Comparison of ENCODE assay signal across 28 mouse cellular contexts in the genomic region with DNA sequence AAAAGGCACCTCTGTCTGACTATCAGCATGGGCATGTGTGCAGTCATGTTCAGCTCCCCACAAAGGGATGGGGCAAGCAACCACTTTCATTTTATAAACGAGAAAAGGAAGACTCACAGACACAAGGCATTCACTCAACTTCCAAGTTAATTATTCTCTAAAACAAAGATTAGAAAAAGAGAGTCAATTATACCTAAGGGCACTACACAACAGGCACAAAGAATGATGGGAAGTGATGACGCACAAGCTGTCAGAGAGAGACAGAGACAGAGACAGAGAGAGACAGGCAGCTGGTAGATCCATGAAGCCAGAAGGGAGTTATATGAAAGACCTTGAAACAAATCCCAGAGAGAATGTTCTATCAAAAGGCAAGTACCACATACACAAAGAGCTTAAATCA.
"Had no signal": no experiment of that assay in that cellular context is flagged by ENCODE, and none has a peak within 500 bp of the region (broad histone marks: within the 10 kb centered on the region; RNA-seq: fewer than 3 reads in every experiment).

No protein-coding gene starts in this region.

- H3K4me2 ChIP-seq: embryonic facial prominence, embryonic 12.5 days; embryonic facial prominence, embryonic 13.5 days; embryonic facial prominence, embryonic 15.5 days; forebrain, embryonic 12.5 days; forebrain, embryonic 13.5 days; forebrain, embryonic 15.5 days had no signal

- DNase-seq: cerebellum, adult 18-20 months; cerebellum, adult 2 months; cerebellum, adult 8-10 months; cerebellum, adult 9-10 months; cerebellum, adult 9-11 months; cerebellum, postnatal 10 days; cerebellum, postnatal 14 days; cerebellum, postnatal 25 days; cerebellum, postnatal 36 days; embryo, embryonic 11 days; forebrain, postnatal 0 days; gastrocnemius, adult 2 months; gastrocnemius, postnatal 10 days; gastrocnemius, postnatal 14 days; gastrocnemius, postnatal 25 days; gastrocnemius, postnatal 36 days; heart, adult 11 months had no signal

- H3K36me3 ChIP-seq: forebrain, embryonic 12.5 days had no signal

- ATAC-seq: forebrain, embryonic 13.5 days; forebrain, embryonic 14.5 days; forebrain, embryonic 15.5 days; forebrain, embryonic 16.5 days; forebrain, postnatal 0 days had no signal

- H3K27me3 ChIP-seq: embryonic facial prominence, embryonic 12.5 days; embryonic facial prominence, embryonic 13.5 days; embryonic facial prominence, embryonic 15.5 days; forebrain, embryonic 12.5 days; forebrain, embryonic 13.5 days; forebrain, embryonic 15.5 days had no signal

- H3K9ac ChIP-seq: embryonic facial prominence, embryonic 12.5 days; embryonic facial prominence, embryonic 13.5 days; embryonic facial prominence, embryonic 15.5 days; forebrain, embryonic 12.5 days; forebrain, embryonic 13.5 days; forebrain, embryonic 15.5 days; forebrain, postnatal 0 days had no signal

- H3K4me1 ChIP-seq: embryonic facial prominence, embryonic 10.5 days; embryonic facial prominence, embryonic 12.5 days; embryonic facial prominence, embryonic 13.5 days; embryonic facial prominence, embryonic 15.5 days; forebrain, embryonic 12.5 days; forebrain, embryonic 13.5 days had no signal

- H3K27ac ChIP-seq: embryonic facial prominence, embryonic 10.5 days; embryonic facial prominence, embryonic 12.5 days; embryonic facial prominence, embryonic 13.5 days; embryonic facial prominence, embryonic 15.5 days; forebrain, embryonic 10.5 days; forebrain, embryonic 12.5 days; forebrain, embryonic 13.5 days; forebrain, embryonic 15.5 days; gastrocnemius, adult 2 months had no signal

- H3K4me3 ChIP-seq: embryonic facial prominence, embryonic 10.5 days; embryonic facial prominence, embryonic 12.5 days; embryonic facial prominence, embryonic 13.5 days; embryonic facial prominence, embryonic 15.5 days; erythroblast, embryonic 14.5 days; forebrain, embryonic 10.5 days; forebrain, embryonic 12.5 days; forebrain, embryonic 13.5 days; forebrain, embryonic 15.5 days; gastrocnemius, adult 2 months had no signal

- H3K9me3 ChIP-seq: embryonic facial prominence, embryonic 10.5 days; embryonic facial prominence, embryonic 12.5 days; embryonic facial prominence, embryonic 13.5 days; embryonic facial prominence, embryonic 15.5 days; forebrain, embryonic 10.5 days; forebrain, embryonic 12.5 days; forebrain, embryonic 13.5 days; forebrain, embryonic 15.5 days had no signal
